Mouse (Mus musculus): Measurements from ENCODE around the gene Zfp704.

DNA sequence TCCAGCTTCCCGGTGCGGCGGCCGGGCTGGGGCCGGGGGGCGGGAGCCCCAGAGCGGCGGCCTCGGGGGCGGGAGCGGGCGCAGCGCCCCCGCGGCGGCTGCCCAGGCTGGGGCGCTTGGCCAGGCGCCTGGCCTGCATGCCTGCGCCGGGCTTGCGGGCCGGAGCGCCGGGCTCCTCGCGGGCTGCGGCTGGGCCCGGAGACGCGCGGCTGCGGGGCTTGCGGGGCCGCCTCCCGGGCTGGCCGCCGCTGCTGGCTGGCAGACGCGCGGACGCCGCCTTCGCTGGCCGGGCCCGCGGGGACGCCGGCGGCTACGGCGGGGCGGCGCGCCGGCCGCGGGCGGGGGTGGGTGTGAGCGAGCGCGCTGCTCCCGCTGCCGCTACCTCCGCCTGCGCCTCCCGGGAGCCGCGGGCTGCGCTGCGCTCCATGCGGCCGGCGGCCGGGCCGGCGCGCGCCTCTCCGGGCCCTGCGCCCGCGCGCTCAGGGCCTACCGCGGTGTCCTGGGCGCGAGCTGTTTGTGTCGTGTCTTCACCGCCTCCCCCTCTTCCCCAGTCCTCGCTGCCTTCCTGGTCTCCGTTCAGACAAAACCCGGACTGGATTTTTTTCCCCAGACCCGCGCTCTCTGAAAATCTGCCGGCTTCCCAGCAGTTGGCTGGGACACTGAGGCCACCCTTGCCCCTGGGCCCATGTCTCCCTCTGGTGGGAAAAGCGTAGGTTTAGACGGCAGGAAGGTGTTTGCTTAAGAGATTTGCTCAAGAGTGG lies at the start of gene Zfp704:
- TF ChIP-seq CTCF (IDR thresholded peaks at IDR 0.05; ENCODE audit: extremely low read depth, insufficient read depth, insufficient read length, insufficient replicate concordance) (no peak), POLR2A (IDR thresholded peaks at IDR 0.05; ENCODE audit: low read depth, low read length) (no peak)

All from spleen, adult 2 months (tissue).